Mouse (Mus musculus): ENCODE results near the gene Arhgap29. TPM values are rescaled to one million over a fixed set of nuclear protein-coding genes. Genes with fewer than 3 reads are reported as not detected.

Gene Arhgap29
- polyA plus RNA-seq, 1 experiment from 2014 or later = 49.4 TPM

GRCm38 (mm10) chr3:121945957-121946356 is 6.4 kb upstream of the Arhgap29 start:
- Histone ChIP-seq H3K36me3 (no peaks in the 10 kb centered on the region), H3K27ac (no peak overlapping the region), H3K9ac (replicated peaks) (no peak overlapping the region), H3K4me2 (no peak overlapping the region), H3K4me3 (replicated peaks) (no peak overlapping the region), H3K27me3 (no peaks in the 10 kb centered on the region), H3K9me3 (no peaks in the 10 kb centered on the region), H3K4me1 (replicated peaks) (no peaks in the 10 kb centered on the region)
- no peak for ATAC-seq (ENCODE audit: insufficient number of reproducible peaks, insufficient read depth, low FRiP score, low TSS enrichment, low read depth)
- 70% methylated on average over 2 of the region's 2 CpGs for WGBS

- Histone ChIP-seq H3K27me3 (no peaks in the 10 kb centered on the region), H3K9me3 (no peaks in the 10 kb centered on the region), H3K4me2 (no peak overlapping the region), H3K36me3 (no peaks in the 10 kb centered on the region), H3K9ac (replicated peaks) (no peak overlapping the region), H3K4me3 (replicated peaks) (no peak overlapping the region), H3K4me1 (replicated peaks) (no peaks in the 10 kb centered on the region), H3K27ac (no peak overlapping the region)
- ATAC-seq (ENCODE audit: insufficient number of reproducible peaks, insufficient read depth, low FRiP score, low TSS enrichment, low read depth) = no peak
Measured at GRCm38 (mm10) chr3:121946765-121947164, 5.6 kb upstream of the Arhgap29 start.

GRCm38 (mm10) chr3:121950139-121950538 is 2.2 kb upstream of the Arhgap29 start:
- H3K36me3 ChIP-seq = no peaks in the 10 kb centered on the region
- 0 out of 2 replicates have a peak, but pooled peaks cover 14% of the 10 kb centered on the region for H3K27me3 ChIP-seq
- WGBS = 53% methylated on average over 6 of the region's 6 CpGs
- H3K9ac ChIP-seq (replicated peaks) = no peak overlapping the region
- no peak for ATAC-seq (ENCODE audit: insufficient number of reproducible peaks, insufficient read depth, low FRiP score, low TSS enrichment, low read depth)
- H3K27ac ChIP-seq = no peak overlapping the region
- no peak overlapping the region for H3K4me2 ChIP-seq
- H3K4me1 ChIP-seq (replicated peaks) = peaks cover 7% of the 10 kb centered on the region; the same call in 1 of the 2 replicates
- H3K4me3 ChIP-seq (replicated peaks) = no peak overlapping the region
- no peaks in the 10 kb centered on the region for H3K9me3 ChIP-seq

- H3K36me3 ChIP-seq = no peaks in the 10 kb centered on the region
- 0 out of 2 replicates have a peak, but pooled peaks cover 14% of the 10 kb centered on the region for H3K27me3 ChIP-seq
- WGBS = 88% methylated on average over 2 of the region's 2 CpGs
- H3K4me1 ChIP-seq (replicated peaks) = peaks cover 7% of the 10 kb centered on the region; the same call in 1 of the 2 replicates
- H3K4me2 ChIP-seq = no peak overlapping the region
- H3K4me3 ChIP-seq (replicated peaks) = no peak overlapping the region
- ATAC-seq (ENCODE audit: insufficient number of reproducible peaks, insufficient read depth, low FRiP score, low TSS enrichment, low read depth) = no peak
- no peaks in the 10 kb centered on the region for H3K9me3 ChIP-seq
- no peak overlapping the region for H3K9ac ChIP-seq (replicated peaks)
- no peak overlapping the region for H3K27ac ChIP-seq
Measured at GRCm38 (mm10) chr3:121951116-121951515, 1.2 kb upstream of the Arhgap29 start.

- Histone ChIP-seq H3K36me3 (no peaks in the 10 kb centered on the region), H3K4me1 (replicated peaks) (peaks cover 7% of the 10 kb centered on the region; the same call in 1 of the 2 replicates), H3K4me3 (replicated peaks) (peak overlapping the region; percentile 72), H3K4me2 (peak overlapping the region; percentile 76), H3K9me3 (no peaks in the 10 kb centered on the region), H3K27ac (0 out of 2 replicates have a peak overlapping the region, but pooled peaks have one; percentile 23), H3K9ac (replicated peaks) (peak overlapping the region; percentile 71), H3K27me3 (0 out of 2 replicates have a peak, but pooled peaks cover 14% of the 10 kb centered on the region)
- WGBS = 1% methylated on average over 43 of the region's 44 CpGs
- ATAC-seq (ENCODE audit: insufficient number of reproducible peaks, insufficient read depth, low FRiP score, low TSS enrichment, low read depth) = peak; percentile 89
Measured at GRCm38 (mm10) chr3:121953049-121953432, 700 bp downstream of the Arhgap29 start.

- peak overlapping the region; percentile 71 for H3K9ac ChIP-seq (replicated peaks)
- 0 out of 2 replicates have a peak overlapping the region, but pooled peaks have one; percentile 23 for H3K27ac ChIP-seq
- ATAC-seq (ENCODE audit: insufficient number of reproducible peaks, insufficient read depth, low FRiP score, low TSS enrichment, low read depth) = peak; percentile 39; the same call in 1 of the 2 replicates
- H3K4me3 ChIP-seq (replicated peaks) = peak overlapping the region; percentile 72
- WGBS = under 1% methylated on average over 53 of the region's 53 CpGs
- H3K4me1 ChIP-seq (replicated peaks) = peaks cover 7% of the 10 kb centered on the region; the same call in 1 of the 2 replicates
- H3K4me2 ChIP-seq = peak overlapping the region; percentile 76
- 0 out of 2 replicates have a peak, but pooled peaks cover 14% of the 10 kb centered on the region for H3K27me3 ChIP-seq
- H3K9me3 ChIP-seq = no peaks in the 10 kb centered on the region
- H3K36me3 ChIP-seq = no peaks in the 10 kb centered on the region
Measured at GRCm38 (mm10) chr3:121953433-121954161, 1.3 kb downstream of the Arhgap29 start.

- Histone ChIP-seq H3K4me3 (replicated peaks) (peak overlapping the region; percentile 72), H3K36me3 (no peaks in the 10 kb centered on the region), H3K4me1 (replicated peaks) (peaks cover 7% of the 10 kb centered on the region; the same call in 1 of the 2 replicates), H3K4me2 (peak overlapping the region; percentile 76), H3K27me3 (0 out of 2 replicates have a peak, but pooled peaks cover 14% of the 10 kb centered on the region), H3K9ac (replicated peaks) (no peak overlapping the region), H3K9me3 (no peaks in the 10 kb centered on the region), H3K27ac (no peak overlapping the region)
- WGBS = 46% methylated on average over 2 of the region's 2 CpGs
- ATAC-seq (ENCODE audit: insufficient number of reproducible peaks, insufficient read depth, low FRiP score, low TSS enrichment, low read depth) = no peak
Measured at GRCm38 (mm10) chr3:121954421-121954820, 2.1 kb downstream of the Arhgap29 start.

GRCm38 (mm10) chr3:121955527-121955926 is 3.2 kb downstream of the Arhgap29 start:
- H3K4me3 ChIP-seq (replicated peaks) = no peak overlapping the region
- no peak for ATAC-seq (ENCODE audit: insufficient number of reproducible peaks, insufficient read depth, low FRiP score, low TSS enrichment, low read depth)
- 0 out of 2 replicates have a peak, but pooled peaks cover 14% of the 10 kb centered on the region for H3K27me3 ChIP-seq
- no peak overlapping the region for H3K27ac ChIP-seq
- no peaks in the 10 kb centered on the region for H3K36me3 ChIP-seq
- WGBS = 93% methylated on average over 4 of the region's 4 CpGs
- H3K4me1 ChIP-seq (replicated peaks) = peaks cover 7% of the 10 kb centered on the region; the same call in 1 of the 2 replicates
- no peak overlapping the region for H3K9ac ChIP-seq (replicated peaks)
- no peak overlapping the region for H3K4me2 ChIP-seq
- no peaks in the 10 kb centered on the region for H3K9me3 ChIP-seq

- no peaks in the 10 kb centered on the region for H3K36me3 ChIP-seq
- peaks cover 7% of the 10 kb centered on the region; the same call in 1 of the 2 replicates for H3K4me1 ChIP-seq (replicated peaks)
- no peak overlapping the region for H3K4me2 ChIP-seq
- WGBS = 84% methylated on average over 7 of the region's 7 CpGs
- no peak overlapping the region for H3K9ac ChIP-seq (replicated peaks)
- 0 out of 2 replicates have a peak, but pooled peaks cover 14% of the 10 kb centered on the region for H3K27me3 ChIP-seq
- H3K9me3 ChIP-seq = no peaks in the 10 kb centered on the region
- H3K4me3 ChIP-seq (replicated peaks) = no peak overlapping the region
- no peak for ATAC-seq (ENCODE audit: insufficient number of reproducible peaks, insufficient read depth, low FRiP score, low TSS enrichment, low read depth)
- no peak overlapping the region for H3K27ac ChIP-seq
Measured at GRCm38 (mm10) chr3:121956789-121957188, 4.4 kb downstream of the Arhgap29 start.

- no peak overlapping the region for H3K4me3 ChIP-seq (replicated peaks)
- 0 out of 2 replicates have a peak, but pooled peaks cover 13% of the 10 kb centered on the region for H3K27me3 ChIP-seq
- WGBS = 92% methylated on average over 2 of the region's 2 CpGs
- H3K4me2 ChIP-seq = no peak overlapping the region
- no peaks in the 10 kb centered on the region for H3K9me3 ChIP-seq
- H3K27ac ChIP-seq = no peak overlapping the region
- H3K9ac ChIP-seq (replicated peaks) = no peak overlapping the region
- H3K4me1 ChIP-seq (replicated peaks) = peaks cover 7% of the 10 kb centered on the region; the same call in 1 of the 2 replicates
- H3K36me3 ChIP-seq = no peaks in the 10 kb centered on the region
- ATAC-seq (ENCODE audit: insufficient number of reproducible peaks, insufficient read depth, low FRiP score, low TSS enrichment, low read depth) = no peak
Measured at GRCm38 (mm10) chr3:121957606-121958344, 5.4 kb downstream of the Arhgap29 start.

- Histone ChIP-seq H3K4me1 (replicated peaks) (peaks cover 2% of the 10 kb centered on the region), H3K36me3 (no peaks in the 10 kb centered on the region), H3K4me3 (replicated peaks) (no peak overlapping the region), H3K9me3 (no peaks in the 10 kb centered on the region), H3K27me3 (no peaks in the 10 kb centered on the region), H3K4me2 (no peak overlapping the region), H3K9ac (replicated peaks) (no peak overlapping the region), H3K27ac (no peak overlapping the region)
- ATAC-seq (ENCODE audit: insufficient number of reproducible peaks, insufficient read depth, low FRiP score, low TSS enrichment, low read depth) = no peak
Measured at GRCm38 (mm10) chr3:121964173-121964572, 11.8 kb downstream of the Arhgap29 start.
